In genomic region chrX:95026361-95026892, GRCm38 (mm10) we compare ENCODE assay signal across 8 mouse cellular contexts. TPM values are rescaled to one million over a fixed set of nuclear protein-coding genes. Genes with fewer than 3 reads are reported as not detected.
A peak's percentile ranks its signal among the peaks of the same experiment; 100 is the strongest.
DNase-seq lines count a peak whose midpoint lies in the region; ATAC-seq and TF ChIP-seq lines count a peak whose summit lies in the region.

TSS of gene Spin4 (minus strand) at chrX:95026682.

- no peak for TF ChIP-seq CTCF in Patski (IDR thresholded peaks at IDR 0.05)
- TF ChIP-seq CTCF in lung, embryonic 14.5 days (IDR thresholded peaks at IDR 0.05; ENCODE audit: low read depth): no peak

- H3K27me3 ChIP-seq in Patski: peaks cover 49% of the 10 kb centered on the region
- peaks cover 12% of the 10 kb centered on the region; the same call in 1 of the 2 replicates for H3K27me3 ChIP-seq in hindbrain, embryonic 10.5 days (ENCODE audit: insufficient read depth, poor library complexity, severe bottlenecking)
- H3K27me3 ChIP-seq in lung, embryonic 14.5 days (ENCODE audit: insufficient read depth, low read length): no peaks in the 10 kb centered on the region

- H3K36me3 ChIP-seq in hindbrain, embryonic 10.5 days: no peaks in the 10 kb centered on the region
- H3K36me3 ChIP-seq in lung, embryonic 14.5 days (ENCODE audit: insufficient read depth): no peaks in the 10 kb centered on the region

- WGBS in hindbrain, embryonic 10.5 days: 12% methylated on average over 30 of the region's 30 CpGs
- 8% methylated on average over 27 of the region's 30 CpGs for WGBS in lung, embryonic 14.5 days

- H3K9me3 ChIP-seq in hindbrain, embryonic 10.5 days: no peaks in the 10 kb centered on the region
- H3K9me3 ChIP-seq in lung, embryonic 14.5 days (ENCODE audit: low read depth, low read length): no peaks in the 10 kb centered on the region

- in situ Hi-C loops in Patski (cut with MboI; ENCODE audit: low pct_unique_long_range_greater_than_20kb): no loop called here

- DNase-seq in Patski (ENCODE audit: low read depth, low spot score): peak; percentile 37
- peak; percentile 75 for DNase-seq in cerebellum, adult 9-10 months
- DNase-seq in frontal cortex, adult 2 months (ENCODE audit: extremely low spot score in 1 of 2, low spot score in 1 of 2): peak; percentile 36 to 68
- peak; percentile 79 for DNase-seq in hindbrain, embryonic 10.5 days (ENCODE audit: low spot score)
- peak; percentile 18 for DNase-seq in layer of hippocampus, adult 9-10 months (ENCODE audit: low spot score)
- DNase-seq in lung, embryonic 14.5 days: peak; percentile 89
- DNase-seq in ovary, postnatal 10 days (ENCODE audit: low spot score): peak; percentile 46
- DNase-seq in urinary bladder, postnatal 10 days (ENCODE audit: low spot score): peak; percentile 15

- peak within 1 kb of the TSS; percentile 58 for H3K4me3 ChIP-seq in hindbrain, embryonic 10.5 days
- H3K4me3 ChIP-seq in lung, embryonic 14.5 days (ENCODE audit: low read depth, low read length): peak within 1 kb of the TSS; percentile 47

- ATAC-seq in Patski: peak; percentile 95
- ATAC-seq in lung, embryonic 14.5 days (ENCODE audit: insufficient read depth): peak; percentile 99

- H3K27ac ChIP-seq in hindbrain, embryonic 10.5 days: peak within 1 kb of the TSS; percentile 88
- H3K27ac ChIP-seq in lung, embryonic 14.5 days (ENCODE audit: low read depth): peak within 1 kb of the TSS; percentile 93

- peak within 1 kb of the TSS; percentile 63 for H3K9ac ChIP-seq in lung, embryonic 14.5 days

- H3K4me2 ChIP-seq in lung, embryonic 14.5 days: peak within 1 kb of the TSS; percentile 66

- CTCF ChIA-PET in Patski (lab: Charles Lee): interaction anchor here (0.5 to 1.1 kb wide), 2 partner anchors 21 to 293 kb away, joined by 3 read pairs; no protein-coding TSS in a partner anchor

- no peaks in the 10 kb centered on the region; the same call in 1 of the 2 replicates for H3K4me1 ChIP-seq in hindbrain, embryonic 10.5 days (replicated peaks)
- H3K4me1 ChIP-seq in lung, embryonic 14.5 days (ENCODE audit: insufficient read depth): no peaks in the 10 kb centered on the region

- POLR2A ChIA-PET in Patski (lab: Charles Lee): no interaction called here

RNA-seq across cellular contexts. Expression of gene Spin4, which starts in this region (rescaled TPM):
- polyA plus RNA-seq in Patski (2021): 0.96 TPM
- 0.48 and 0.66 TPM in 2 replicates for polyA plus RNA-seq in frontal cortex, adult 2 months (2012; rRNA removed)
- polyA plus RNA-seq in hindbrain, embryonic 10.5 days (2016; fragmentation: Nextera tagmentation; extraction: Ambion mirVana): 4.6 and 5.4 TPM in 2 replicates
- polyA plus RNA-seq in lung, embryonic 14.5 days (2014; fragmentation: Nextera tagmentation; extraction: Ambion mirVana): 8.7 and 10.6 TPM in 2 replicates

Comparison
In these comparisons a context has a peak if more than half of its experiments do, and no peak if none do; other contexts are left out.
1. Peak in every context shown above with its lines: DNase-seq, ATAC-seq, H3K4me3 ChIP-seq and H3K27ac ChIP-seq.
2. Peak in DNase-seq and ATAC-seq in Patski; RNA of the gene not detected or under 1 TPM.
3. Peak in DNase-seq in frontal cortex, adult 2 months; RNA of the gene not detected or under 1 TPM.
4. DNase-seq: peak in every context shown above with its lines; median percentile 89 in lung, embryonic 14.5 days; 79 in hindbrain, embryonic 10.5 days; 75 in cerebellum, adult 9-10 months; 52 in frontal cortex, adult 2 months; 46 in ovary, postnatal 10 days; 37 in Patski; 18 in layer of hippocampus, adult 9-10 months; 15 in urinary bladder, postnatal 10 days.